Mouse (Mus musculus) megakaryocyte progenitor cell, adult 5-6 weeks (primary cell): ENCODE measurements around the gene 1700034J05Rik. TPM values are rescaled to one million over a fixed set of nuclear protein-coding genes. Genes with fewer than 3 reads are reported as not detected.

ENCODE experiments used
- total RNA-seq, 2 experiments: library from RNA; stranded (forward) in 1 of 2; stranded (reverse) in 1 of 2; fragments of 157-497, 149-512 nt in 1 of 2; fragments of 200-1000 nt in 1 of 2; gene quantifications; 2 replicates each; pipeline versions ENCODE4 v1.2.3 to v1.2.4; 2015 to 2017

Gene 1700034J05Rik
- total RNA-seq, 2 experiments from 2014 or later = not detected

Other genes starting within 250 kb of the 1700034J05Rik start
- 2.5 and 3.0 TPM in 2 replicates for gene Stk38l, start 229.4 kb downstream of the 1700034J05Rik start, total RNA-seq (2015)
- 2.3 and 2.4 TPM in 2 replicates for gene Stk38l, start 229.4 kb downstream of the 1700034J05Rik start, total RNA-seq (2017)
- gene Arntl2, start 158.4 kb downstream of the 1700034J05Rik start, total RNA-seq (2015) = not detected in 2 replicates
- gene Arntl2, start 158.4 kb downstream of the 1700034J05Rik start, total RNA-seq (2017) = not detected in 2 replicates
- gene Smco2, start 104.3 kb downstream of the 1700034J05Rik start, total RNA-seq (2015) = not detected in 2 replicates
- gene Smco2, start 104.3 kb downstream of the 1700034J05Rik start, total RNA-seq (2017) = not detected in 2 replicates
- 6.8 and 9.5 TPM in 2 replicates for gene Ppfibp1, start 65.9 kb downstream of the 1700034J05Rik start, total RNA-seq (2015)
- gene Ppfibp1, start 65.9 kb downstream of the 1700034J05Rik start, total RNA-seq (2017) = 9.8 and 19.6 TPM in 2 replicates
- gene Rep15, start 78.2 kb upstream of the 1700034J05Rik start, total RNA-seq (2015) = 0.27 TPM in 1 of 2 replicates, not detected in the other
- 0.41 TPM in 1 of 2 replicates, not detected in the other for gene Rep15, start 78.2 kb upstream of the 1700034J05Rik start, total RNA-seq (2017)
- gene Mrps35, start 88.3 kb upstream of the 1700034J05Rik start, total RNA-seq (2015) = 101 and 103 TPM in 2 replicates
- 87.8 and 94.0 TPM in 2 replicates for gene Mrps35, start 88.3 kb upstream of the 1700034J05Rik start, total RNA-seq (2017)
- gene Mansc4, start 132.6 kb upstream of the 1700034J05Rik start, total RNA-seq (2015) = not detected in 2 replicates
- gene Mansc4, start 132.6 kb upstream of the 1700034J05Rik start, total RNA-seq (2017) = not detected in 2 replicates
- gene Klhl42, start 137.0 kb upstream of the 1700034J05Rik start, total RNA-seq (2015) = 8.0 and 9.7 TPM in 2 replicates
- 6.5 and 7.6 TPM in 2 replicates for gene Klhl42, start 137.0 kb upstream of the 1700034J05Rik start, total RNA-seq (2017)